Mouse (Mus musculus) kidney, adult 8-10 months (tissue): ENCODE measurements at regions not wholly inside any gene's neighbourhood (a gene's known extent, or its start where the extent isn't known, plus 50 kb on each side); places are given as distances from the start of the nearest gene placed in this dataset.

Source experiments
- DNase-seq, 2 experiments: peaks; one replicate each; pipeline ENCODE4 v3.0.0; 2022

- DNase-seq, result no peak
Observed at GRCm38 (mm10) chr3:141051685-141052084, 160.5 kb downstream of the Pdha2 start.

GRCm38 (mm10) chr3:141014262-141014547 is 197.9 kb downstream of the Pdha2 start:
- DNase-seq, result no peak

- DNase-seq, result no peak
Observed at GRCm38 (mm10) chr3:141013521-141014261, 198.5 kb downstream of the Pdha2 start.

GRCm38 (mm10) chr3:141012976-141013375 is 199.2 kb downstream of the Pdha2 start:
- no peak for DNase-seq

GRCm38 (mm10) chr3:141008792-141009191 is 203.4 kb downstream of the Pdha2 start:
- no peak for DNase-seq

- no peak for DNase-seq
Observed at GRCm38 (mm10) chr3:141005885-141006284, 206.3 kb downstream of the Pdha2 start.

GRCm38 (mm10) chr3:141003561-141003960 is 208.6 kb downstream of the Pdha2 start:
- no peak for DNase-seq

GRCm38 (mm10) chr3:140988247-140988646 is 223.9 kb downstream of the Pdha2 start:
- no peak for DNase-seq

GRCm38 (mm10) chr3:140973519-140973918 is 238.6 kb downstream of the Pdha2 start:
- DNase-seq, result no peak

GRCm38 (mm10) chr3:140969892-140970880 is 242.0 kb downstream of the Pdha2 start:
- no peak for DNase-seq

GRCm38 (mm10) chr3:140968556-140968955 is 243.6 kb downstream of the Pdha2 start:
- no peak for DNase-seq

GRCm38 (mm10) chr3:140957666-140958065 is 254.5 kb downstream of the Pdha2 start:
- no peak for DNase-seq

GRCm38 (mm10) chr3:140952111-140952800 is 259.9 kb downstream of the Pdha2 start:
- no peak for DNase-seq

GRCm38 (mm10) chr3:140951024-140951423 is 261.1 kb downstream of the Pdha2 start:
- no peak for DNase-seq

- DNase-seq, result no peak
Observed at GRCm38 (mm10) chr3:140949880-140950662, 262.1 kb downstream of the Pdha2 start.

GRCm38 (mm10) chr3:140942450-140942849 is 269.7 kb downstream of the Pdha2 start:
- DNase-seq, result no peak

GRCm38 (mm10) chr3:140941898-140942297 is 270.3 kb downstream of the Pdha2 start:
- DNase-seq, result no peak

GRCm38 (mm10) chr3:140941316-140941715 is 270.8 kb downstream of the Pdha2 start:
- DNase-seq, result no peak

- no peak for DNase-seq
Observed at GRCm38 (mm10) chr3:140933156-140933555, 279.0 kb downstream of the Pdha2 start.

GRCm38 (mm10) chr3:140926689-140927088 is 285.5 kb downstream of the Pdha2 start:
- no peak for DNase-seq

- no peak for DNase-seq
Observed at GRCm38 (mm10) chr3:140876201-140876895, 335.8 kb downstream of the Pdha2 start.
